Mouse (Mus musculus) brain, embryonic 14.5 days (tissue): ENCODE data around the gene Plekhg5.

Experiments
- CTCF ChIP-seq: fragments of 200-500 bp; IDR thresholded peaks from 2 replicates; pipeline ENCODE4 v1.5.1; 2012; ENCODE audit warnings: inconsistent platforms, mild to moderate bottlenecking, moderate library complexity, borderline replicate concordance; ENCODE audit not compliant: insufficient read depth, insufficient read length; ENCODE audit errors: extremely low read depth
- POLR2A ChIP-seq: fragments of 200-500 bp; IDR thresholded peaks from 2 replicates; pipeline ENCODE4 v1.6.1; 2012; ENCODE audit warnings: mild to moderate bottlenecking, inconsistent platforms, borderline replicate concordance; ENCODE audit not compliant: poor library complexity, insufficient read depth, insufficient read length, severe bottlenecking; ENCODE audit errors: extremely low read depth

DNA sequence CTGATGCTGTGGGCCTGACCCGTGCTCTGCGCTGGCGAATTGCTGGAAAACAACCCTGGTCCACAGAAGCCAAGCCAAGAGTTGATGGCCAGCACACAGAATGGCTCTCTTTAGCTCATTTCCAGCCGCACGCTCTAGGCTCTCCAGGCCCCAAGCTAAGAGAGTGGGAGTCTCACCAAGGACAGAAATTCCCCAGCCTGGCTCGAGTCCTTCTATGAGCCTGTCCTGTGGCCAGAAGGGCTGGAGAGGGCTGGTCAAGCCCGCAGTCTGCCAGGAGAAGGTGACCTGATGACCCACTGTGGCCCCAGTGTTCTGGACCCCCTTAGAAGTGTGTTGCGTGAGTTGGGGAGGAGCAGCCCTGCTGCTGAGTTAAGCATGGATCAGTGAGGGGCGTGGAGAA lies 4.9 kb downstream of the Plekhg5 start:
- no peak for TF ChIP-seq CTCF
- TF ChIP-seq POLR2A, result no peak
